Mouse (Mus musculus) testis, adult 2 months (tissue): ENCODE measurements around the gene H2afy2.

Experiments used
- CTCF ChIP-seq: fragments of 200-500 bp; IDR thresholded peaks from 2 replicates; pipeline ENCODE4 v1.5.1; 2012; ENCODE audit warnings: low read depth, mild to moderate bottlenecking, inconsistent platforms, low read length, moderate library complexity; ENCODE audit not compliant: control insufficient read depth, insufficient read depth, insufficient replicate concordance
- POLR2A ChIP-seq: fragments of 200-500 bp; IDR thresholded peaks from 2 replicates; pipeline ENCODE4 v1.6.1; 2012; ENCODE audit warnings: low read depth, mild to moderate bottlenecking, inconsistent platforms, low read length, moderate library complexity; ENCODE audit not compliant: control insufficient read depth

- TF ChIP-seq CTCF, result no peak
- no peak for TF ChIP-seq POLR2A
Observed at GRCm38 (mm10) chr10:61704663-61705062, 79.3 kb downstream of the H2afy2 start.
